Mouse (Mus musculus) liver, embryonic 14.5 days (tissue): ENCODE data around the gene Trp53bp2. TPM values are rescaled to one million over a fixed set of nuclear protein-coding genes. Genes with fewer than 3 reads are reported as not detected.

Experiments used
- ATAC-seq: fragments of 200-750 bp; cut with Nextera tagmentation; 2 replicates; pipeline ENCODE4 v1.8.0; 2017; ENCODE audit warnings: moderate number of reproducible peaks, mild to moderate bottlenecking, moderate library complexity; ENCODE audit not compliant: insufficient read depth
- DNase-seq, 3 experiments: peaks; one replicate each; pipeline ENCODE4 v3.0.0-alpha.2; 2012 to 2013; ENCODE audit warnings: low read depth in 3 of 3, low spot score in 3 of 3
- H3K27ac ChIP-seq: fragments of 300-500 bp; sonication (generic); 2 replicates; pipeline ENCODE4 v1.5.1; 2014; ENCODE audit warnings: moderate library complexity, mild to moderate bottlenecking, control low read depth, inconsistent platforms
- H3K27me3 ChIP-seq: fragments of 300-500 bp; sonication (generic); 2 replicates; pipeline ENCODE4 v1.6.1; 2014; ENCODE audit warnings: mild to moderate bottlenecking, low read length, moderate library complexity; ENCODE audit not compliant: control insufficient read depth, insufficient read depth
- H3K36me3 ChIP-seq: fragments of 300-500 bp; sonication (generic); replicated peaks from 2 replicates; pipeline ENCODE4 v1.6.1; 2014; ENCODE audit warnings: low read depth; ENCODE audit not compliant: control insufficient read depth, insufficient read depth
- H3K4me1 ChIP-seq, 2 experiments: fragments of 200-500 bp in 1 of 2; fragments of 300-500 bp in 1 of 2; sonication (generic) in 1 of 2; replicated peaks; 2 replicates each; pipeline ENCODE4 v1.6.1; 2012 to 2014; ENCODE audit warnings: antibody characterized with exemption in 1 of 2, inconsistent platforms in 1 of 2, low read length in 1 of 2; ENCODE audit not compliant: control insufficient read depth in 2 of 2, insufficient read depth in 2 of 2
- H3K4me2 ChIP-seq: fragments of 300-500 bp; sonication (generic); 2 replicates; pipeline ENCODE4 v1.6.1; 2014; ENCODE audit warnings: low read depth, mild to moderate bottlenecking, control low read depth, moderate library complexity
- H3K4me3 ChIP-seq, 2 experiments: fragments of 200-500 bp in 1 of 2; fragments of 300-500 bp in 1 of 2; sonication (generic) in 1 of 2; 2 replicates each; pipeline ENCODE4 v1.5.1; 2012 to 2014; ENCODE audit warnings: low read depth in 2 of 2, low read length in 2 of 2, mild to moderate bottlenecking in 2 of 2, control low read depth in 1 of 2, inconsistent platforms in 1 of 2, moderate library complexity in 1 of 2; ENCODE audit not compliant: insufficient read depth in 1 of 2
- H3K9ac ChIP-seq: fragments of 300-500 bp; sonication (generic); replicated peaks from 2 replicates; pipeline ENCODE4 v1.6.1; 2014; ENCODE audit warnings: mild to moderate bottlenecking, control low read depth, moderate library complexity
- H3K9me3 ChIP-seq: fragments of 300-500 bp; sonication (generic); 2 replicates; pipeline ENCODE4 v1.6.1; 2016; ENCODE audit warnings: low read length, mixed read lengths; ENCODE audit not compliant: control insufficient read depth
- CTCF ChIP-seq: IDR thresholded peaks from 2 replicates; pipeline ENCODE4 v1.5.1; 2016; ENCODE audit warnings: antibody characterized with exemption, low read depth, control low read depth
- EP300 ChIP-seq: IDR thresholded peaks from 2 replicates; pipeline ENCODE4 v1.6.1; 2016; ENCODE audit warnings: antibody characterized with exemption, low read depth
- WGBS: fragments of 180-500 bp; shearing (Covaris S2); extraction: QIAGEN DNeasy Blood & Tissue Kit; methylation state at CpG from one replicate; pipeline ENCODE4 v1.1.7; 2014; ENCODE audit not compliant: insufficient replicate concordance; 5-methylcytosine and 5-hydroxymethylcytosine counted together
- polyA plus RNA-seq, 2 experiments: library from polyadenylated mRNA; depleted of rRNA in 1 of 2; stranded (reverse) in 1 of 2; unstranded in 1 of 2; fragments of >200 nt; fragmentation: Nextera tagmentation in 1 of 2; extraction: Ambion mirVana in 1 of 2; gene quantifications; 2 replicates each; pipeline versions ENCODE4 v1.2.1 to v1.2.3; 2012 to 2014

The Trp53bp2 gene
- polyA plus RNA-seq, 2 experiments, result 2.5 to 2.7 TPM

- 69% methylated on average over 10 of the region's 10 CpGs for WGBS
- no peak for DNase-seq
- Histone ChIP-seq H3K27me3 (no peaks in the 10 kb centered on the region), H3K36me3 (no peaks in the 10 kb centered on the region), H3K4me2 (no peak overlapping the region), H3K9me3 (no peaks in the 10 kb centered on the region), H3K4me1 (peaks cover 0 to 10% of the 10 kb centered on the region in 2 experiments; a peak in 2 of 4 replicates), H3K9ac (no peak overlapping the region), H3K4me3 (no peak overlapping the region), H3K27ac (no peak overlapping the region)
- TF ChIP-seq EP300 (no peak), CTCF (no peak)
- ATAC-seq, result no peak
Measured at GRCm38 (mm10) chr1:182509110-182509797, 100.3 kb downstream of the Trp53bp2 start.

- H3K27ac ChIP-seq, result no peak overlapping the region
- no peak overlapping the region for H3K4me2 ChIP-seq
- no peak for TF ChIP-seq CTCF
- TF ChIP-seq EP300, result no peak
- WGBS, result 43% methylated on average over 2 of the region's 2 CpGs
- peaks cover 0 to 4% of the 10 kb centered on the region in 2 experiments; a peak in 2 of 4 replicates for H3K4me1 ChIP-seq
- H3K9ac ChIP-seq, result no peak overlapping the region
- H3K27me3 ChIP-seq, result no peaks in the 10 kb centered on the region; the same call in 1 of the 2 replicates
- DNase-seq (no peak), ATAC-seq (no peak)
- no peaks in the 10 kb centered on the region for H3K9me3 ChIP-seq
- no peak overlapping the region for H3K4me3 ChIP-seq
- no peaks in the 10 kb centered on the region for H3K36me3 ChIP-seq
Measured at GRCm38 (mm10) chr1:182511073-182511472, 102.1 kb downstream of the Trp53bp2 start.

GRCm38 (mm10) chr1:182511778-182512177, 102.8 kb downstream of the Trp53bp2 start:
- Histone ChIP-seq H3K36me3 (no peaks in the 10 kb centered on the region), H3K27me3 (peaks cover 2% of the 10 kb centered on the region), H3K27ac (no peak overlapping the region), H3K4me3 (no peak overlapping the region), H3K4me1 (no peaks in the 10 kb centered on the region; a peak in 1 of 4 replicates), H3K9ac (no peak overlapping the region), H3K4me2 (no peak overlapping the region), H3K9me3 (no peaks in the 10 kb centered on the region)
- DNase-seq (no peak), ATAC-seq (no peak)
- TF ChIP-seq EP300 (no peak), CTCF (no peak)
- 51% methylated on average over 8 of the region's 8 CpGs for WGBS

Other genes starting within 250 kb of the Trp53bp2 start
- not detected in 2 replicates for gene Vmn1r1, start 244.7 kb upstream of the Trp53bp2 start, polyA plus RNA-seq (2012; rRNA removed)
- not detected in 2 replicates for gene Vmn1r1, start 244.7 kb upstream of the Trp53bp2 start, polyA plus RNA-seq (2014; fragmentation: Nextera tagmentation; extraction: Ambion mirVana)
- gene Degs1, start 126.4 kb upstream of the Trp53bp2 start, polyA plus RNA-seq (2012; rRNA removed), result 29.4 and 33.9 TPM in 2 replicates
- 72.8 and 75.3 TPM in 2 replicates for gene Degs1, start 126.4 kb upstream of the Trp53bp2 start, polyA plus RNA-seq (2014; fragmentation: Nextera tagmentation; extraction: Ambion mirVana)
- gene Fbxo28, start 67.5 kb upstream of the Trp53bp2 start, polyA plus RNA-seq (2012; rRNA removed), result 2.3 and 3.8 TPM in 2 replicates
- 5.7 and 7.1 TPM in 2 replicates for gene Fbxo28, start 67.5 kb upstream of the Trp53bp2 start, polyA plus RNA-seq (2014; fragmentation: Nextera tagmentation; extraction: Ambion mirVana)
- gene Capn2, start 108.4 kb downstream of the Trp53bp2 start, polyA plus RNA-seq (2012; rRNA removed), result 6.5 and 9.8 TPM in 2 replicates
- 13.6 and 16.4 TPM in 2 replicates for gene Capn2, start 108.4 kb downstream of the Trp53bp2 start, polyA plus RNA-seq (2014; fragmentation: Nextera tagmentation; extraction: Ambion mirVana)
- 0.01 TPM in 1 of 2 replicates, not detected in the other for gene Capn8, start 155.8 kb downstream of the Trp53bp2 start, polyA plus RNA-seq (2012; rRNA removed)
- gene Capn8, start 155.8 kb downstream of the Trp53bp2 start, polyA plus RNA-seq (2014; fragmentation: Nextera tagmentation; extraction: Ambion mirVana), result not detected in 2 replicates